Mouse (Mus musculus): Measurements from ENCODE around the gene Junb.

Gene Junb

DNA sequence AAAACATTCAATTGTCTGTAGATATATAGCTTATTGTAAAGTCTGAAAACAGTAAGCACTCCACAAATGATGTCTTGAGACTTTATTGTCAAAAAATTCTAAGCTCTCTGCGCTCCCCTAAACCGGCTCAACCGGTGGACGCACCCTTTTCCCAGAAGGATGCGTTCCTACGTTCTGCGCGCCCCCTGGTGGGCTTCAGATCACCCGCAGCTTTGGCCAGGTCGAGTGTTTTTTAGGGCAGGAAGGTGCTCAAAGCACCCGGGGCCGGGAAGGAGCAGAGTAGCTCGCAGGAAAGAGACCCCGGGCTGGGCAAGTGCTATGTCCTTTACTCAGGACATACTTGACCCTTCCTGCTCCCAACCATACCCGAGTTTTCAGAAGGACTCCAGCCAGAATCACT, 11.3 kb upstream of the Junb start:
- in situ Hi-C loops (cut with MboI, MseI) = loop anchor here in 1 of 2 experiments (5.0 kb wide), 1 partner anchor 33 kb away; no protein-coding TSS in a partner anchor

DNA sequence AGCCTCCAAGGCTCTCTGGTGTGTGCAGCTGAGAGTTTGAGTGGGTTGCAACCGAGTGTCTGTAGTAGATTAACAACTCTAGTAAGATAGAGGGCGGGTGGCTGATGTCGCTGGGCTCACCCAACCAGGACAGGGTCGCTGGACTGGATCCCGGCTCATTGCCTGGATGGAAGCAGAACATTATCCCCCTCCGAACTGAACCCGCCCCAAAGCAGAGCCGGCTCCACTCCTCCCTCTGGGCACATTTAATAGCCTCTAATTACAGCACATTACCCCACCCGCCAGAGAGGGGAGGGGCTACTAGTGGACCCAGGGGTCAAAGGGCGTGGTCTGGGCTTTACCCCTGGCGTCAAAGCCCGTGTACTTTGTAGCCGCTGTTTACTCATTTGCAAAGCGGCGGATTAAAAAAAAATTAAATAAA, 10.8 kb upstream of the Junb start:
- in situ Hi-C loops (cut with MboI, MseI) = no loop called here

DNA sequence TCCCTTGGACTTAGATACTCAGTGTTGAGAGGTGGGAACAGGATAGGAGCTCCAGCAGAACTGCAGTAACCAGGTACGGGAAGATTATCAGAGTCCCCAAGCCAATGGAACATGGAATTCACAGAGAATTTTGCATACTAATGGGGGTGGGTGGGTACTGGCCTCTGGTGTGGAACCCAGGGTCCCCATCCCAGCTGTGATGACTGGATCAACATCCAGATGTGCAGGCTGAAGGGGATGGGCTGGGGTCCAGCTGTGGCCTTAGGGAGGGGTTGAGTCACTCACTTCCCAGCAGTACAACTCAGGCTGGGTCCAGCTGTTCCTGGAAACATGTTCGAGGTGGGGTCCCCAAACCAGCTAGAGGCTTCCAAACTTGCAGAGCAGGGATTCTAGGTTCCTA, 9.4 kb upstream of the Junb start:
- in situ Hi-C loops (cut with MboI, MseI) = no loop called here

DNA sequence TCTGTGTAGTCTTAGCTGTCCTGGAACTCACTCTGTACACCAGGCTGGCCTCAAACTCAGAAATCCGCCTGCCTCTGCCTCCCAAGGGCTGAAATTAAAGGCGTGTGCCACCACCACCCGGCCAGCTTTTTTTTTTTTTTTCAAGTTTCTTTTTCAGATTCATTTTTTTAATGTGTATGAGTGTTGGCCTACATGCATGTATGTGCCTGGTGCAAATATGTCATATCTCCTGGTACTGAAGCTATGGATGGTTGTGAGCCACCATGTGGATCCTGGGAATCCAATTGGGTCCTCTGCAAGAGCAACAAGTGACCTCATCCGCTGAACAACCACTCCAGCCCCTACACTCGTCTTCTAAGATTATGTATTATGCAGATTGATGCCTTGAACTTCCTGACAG, 8.9 kb upstream of the Junb start:
- in situ Hi-C loops (cut with MboI, MseI) = no loop called here

DNA sequence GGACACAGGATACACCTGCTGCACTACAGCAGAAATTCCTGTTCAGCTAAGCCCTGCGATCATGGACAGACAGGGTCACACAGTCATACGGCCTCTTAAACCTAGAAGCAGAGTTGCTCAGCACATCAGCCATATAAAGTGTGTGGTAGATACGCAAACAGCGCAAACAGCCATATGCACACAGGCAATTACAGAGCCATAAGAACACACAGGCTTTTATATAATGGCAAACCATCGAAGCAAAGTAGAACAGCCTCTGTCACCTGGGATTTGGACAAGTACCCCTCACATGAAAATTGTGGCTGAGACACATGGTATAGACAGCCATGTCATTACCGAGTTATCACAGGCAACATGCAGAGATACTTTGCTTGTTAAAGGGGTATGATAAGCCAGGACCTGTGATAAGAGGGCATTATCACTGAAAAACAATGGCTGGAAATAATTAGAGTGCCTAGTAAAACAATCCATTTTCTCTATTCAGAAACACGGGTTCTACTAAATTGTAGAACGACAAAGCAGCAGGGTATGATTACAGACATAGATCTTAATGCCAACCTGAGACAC, 7.9 kb upstream of the Junb start:
- in situ Hi-C loops (cut with MboI, MseI) = no loop called here

DNA sequence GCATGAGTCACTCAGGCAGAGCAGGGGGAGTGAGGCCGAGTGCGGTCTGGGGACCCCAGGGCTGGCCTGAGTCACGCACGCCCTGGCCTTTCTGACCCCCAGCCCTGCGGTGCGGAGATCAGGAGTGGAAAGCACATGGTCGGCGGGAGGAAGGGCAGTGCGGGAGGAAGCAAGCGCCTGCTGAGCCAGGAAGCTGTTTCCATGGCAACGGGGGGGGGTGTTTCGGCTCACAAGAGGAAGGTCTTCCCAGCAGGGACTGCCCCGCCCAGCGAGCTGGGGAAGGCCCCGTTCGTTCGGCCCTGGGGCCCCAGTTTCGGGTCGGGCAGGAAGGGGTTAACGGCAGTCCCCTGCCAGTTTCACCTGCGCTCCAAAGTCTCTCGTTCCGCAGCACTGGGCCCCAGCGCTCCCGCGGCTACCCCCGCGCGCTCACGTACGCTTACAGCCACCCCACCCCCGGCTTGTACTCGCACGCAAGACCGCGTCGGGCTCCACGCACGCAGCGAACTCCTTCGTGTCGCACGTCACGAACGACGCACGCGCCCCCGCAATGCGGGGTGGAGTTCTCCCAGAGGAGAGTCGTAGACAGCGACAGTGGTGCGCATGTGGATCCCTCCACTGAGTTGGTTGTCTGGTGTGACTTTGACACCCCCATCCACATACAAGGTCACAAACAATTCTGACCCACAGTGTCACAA, 7.3 kb upstream of the Junb start:
- in situ Hi-C loops (cut with MboI, MseI) = no loop called here

DNA sequence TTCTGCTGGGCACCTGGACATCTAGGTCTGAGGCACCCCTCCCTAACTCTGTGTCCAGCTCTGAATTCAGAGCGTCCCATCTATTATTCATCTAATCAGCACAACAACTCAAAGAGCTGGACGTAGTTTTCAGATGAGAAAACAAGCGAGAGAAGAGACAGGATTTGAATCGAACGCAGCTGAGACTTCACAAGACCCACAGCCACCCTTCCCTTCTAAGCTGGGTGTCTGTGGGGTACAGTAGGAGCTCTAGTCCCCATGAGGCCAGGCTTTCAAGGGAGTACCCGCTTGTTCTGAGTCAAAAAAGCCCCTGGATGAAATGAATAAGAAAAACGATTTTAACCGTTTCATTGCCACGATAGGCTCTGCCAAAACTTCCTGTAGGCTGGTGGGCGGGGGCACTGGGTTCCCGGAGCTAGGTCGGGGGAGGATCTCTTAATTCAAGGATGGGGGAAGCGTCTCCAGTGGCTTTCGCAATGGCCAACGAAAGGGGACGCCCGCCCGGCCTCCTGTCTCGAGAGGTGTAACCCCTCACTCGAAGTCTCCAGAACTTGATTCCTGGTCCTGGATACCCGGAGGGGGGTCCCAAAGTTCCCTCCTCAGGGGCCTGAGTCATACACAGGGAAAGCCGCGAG, 6.6 kb upstream of the Junb start:
- in situ Hi-C loops (cut with MboI, MseI) = no loop called here

DNA sequence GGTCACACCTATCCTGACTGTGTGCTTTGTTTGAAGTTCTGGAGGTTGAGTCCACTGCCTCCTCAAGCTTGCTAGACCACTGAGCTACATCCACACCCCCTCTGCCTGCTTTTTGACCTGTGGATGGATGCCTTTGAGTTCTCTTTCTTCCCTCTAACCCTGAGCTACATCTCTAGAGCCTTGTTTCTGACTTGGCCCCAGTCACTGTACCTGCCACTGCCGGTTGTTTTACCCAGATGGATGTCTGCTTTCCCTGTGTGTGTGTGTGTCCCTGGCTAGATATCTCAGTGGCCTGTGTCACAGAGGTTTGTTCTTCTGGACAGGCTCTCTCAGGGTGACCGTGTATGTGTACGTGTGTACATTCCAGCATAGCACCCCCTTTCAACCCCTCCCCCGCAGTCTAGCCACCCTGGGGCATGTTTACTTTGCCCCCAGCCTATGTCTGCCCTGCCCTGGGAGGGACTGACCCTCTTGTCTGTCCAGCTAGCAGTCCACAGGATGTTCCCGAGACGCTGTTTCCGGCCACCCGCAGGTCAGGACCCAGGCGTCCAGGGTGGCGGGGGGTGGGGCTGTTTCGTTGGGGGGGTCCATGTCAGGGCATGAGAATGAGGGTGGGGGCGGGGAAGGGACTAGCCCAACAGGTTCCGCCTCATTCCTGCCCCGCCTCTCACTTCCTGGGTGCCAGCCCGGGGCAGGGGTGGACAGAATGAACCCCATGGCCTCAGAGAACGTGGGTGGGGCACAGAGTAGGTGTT, 6.0 kb upstream of the Junb start:
- in situ Hi-C loops (cut with MboI, MseI) = no loop called here

DNA sequence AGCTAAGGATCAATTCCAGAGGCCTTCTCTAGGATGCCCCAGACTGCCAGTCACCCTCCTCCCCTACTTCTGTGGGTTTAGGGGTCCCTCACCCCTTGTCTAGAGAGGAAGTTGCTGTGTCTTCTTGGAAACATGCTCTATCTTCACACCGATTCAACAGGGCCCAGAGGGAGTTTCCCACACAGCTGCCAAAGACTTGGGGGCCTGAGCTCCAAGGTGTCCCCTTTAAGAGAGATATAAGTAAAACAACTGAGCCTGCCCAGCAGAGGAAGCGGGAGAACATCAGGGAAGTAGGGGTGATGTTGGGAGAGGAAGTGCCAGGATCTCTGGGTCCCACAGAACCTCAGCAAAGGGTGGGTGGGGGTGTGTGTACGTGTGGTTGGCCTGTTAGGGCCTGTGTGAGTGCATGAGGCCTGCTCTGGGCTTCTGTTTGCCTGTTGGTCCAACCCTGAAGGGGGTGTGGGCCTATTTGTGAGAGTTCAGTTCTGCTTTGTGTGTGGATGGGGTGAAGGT, 4.0 kb upstream of the Junb start:
- in situ Hi-C loops (cut with MboI, MseI) = no loop called here

DNA sequence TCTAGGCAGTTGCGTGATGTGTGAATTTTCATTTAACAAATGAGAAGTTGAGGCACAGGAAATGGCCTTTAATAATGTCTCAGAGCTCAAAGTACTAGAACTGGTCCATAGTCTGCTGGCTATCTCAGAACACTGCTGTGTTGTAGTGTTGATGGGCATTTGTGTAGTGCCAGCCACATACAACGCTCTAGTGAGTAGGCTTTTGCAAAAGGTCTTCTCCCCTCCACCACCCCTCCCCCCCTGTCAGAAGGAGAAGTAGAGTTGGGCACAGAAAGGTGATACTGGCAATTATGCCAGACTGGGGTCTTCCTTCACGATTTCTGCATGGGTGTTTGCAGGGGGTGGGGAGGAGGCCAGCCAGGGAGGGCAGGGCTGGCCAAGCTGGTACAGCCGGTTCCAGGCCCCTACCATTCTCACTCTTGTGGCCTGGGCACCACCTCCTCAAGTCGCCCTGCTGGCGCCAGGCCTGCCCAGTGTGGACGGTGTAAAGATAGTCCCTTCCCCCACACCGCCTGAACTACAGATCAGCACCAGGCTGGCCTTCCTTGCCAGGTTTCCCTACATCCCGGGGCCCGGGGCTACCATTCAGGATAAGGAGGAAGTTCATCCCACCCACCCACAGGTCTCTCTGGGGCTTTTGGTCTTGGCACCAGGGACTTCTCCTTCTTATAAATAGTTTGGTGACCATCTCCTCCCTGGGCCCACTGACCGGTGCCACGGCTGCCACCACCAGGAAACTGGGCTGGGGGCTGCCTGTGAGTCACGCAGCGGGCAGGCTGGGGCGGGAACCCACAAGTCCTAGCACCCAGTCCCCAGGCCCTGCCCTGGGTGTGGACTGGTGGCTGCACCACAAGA, 3.4 kb upstream of the Junb start:
- in situ Hi-C loops (cut with MboI, MseI) = no loop called here

DNA sequence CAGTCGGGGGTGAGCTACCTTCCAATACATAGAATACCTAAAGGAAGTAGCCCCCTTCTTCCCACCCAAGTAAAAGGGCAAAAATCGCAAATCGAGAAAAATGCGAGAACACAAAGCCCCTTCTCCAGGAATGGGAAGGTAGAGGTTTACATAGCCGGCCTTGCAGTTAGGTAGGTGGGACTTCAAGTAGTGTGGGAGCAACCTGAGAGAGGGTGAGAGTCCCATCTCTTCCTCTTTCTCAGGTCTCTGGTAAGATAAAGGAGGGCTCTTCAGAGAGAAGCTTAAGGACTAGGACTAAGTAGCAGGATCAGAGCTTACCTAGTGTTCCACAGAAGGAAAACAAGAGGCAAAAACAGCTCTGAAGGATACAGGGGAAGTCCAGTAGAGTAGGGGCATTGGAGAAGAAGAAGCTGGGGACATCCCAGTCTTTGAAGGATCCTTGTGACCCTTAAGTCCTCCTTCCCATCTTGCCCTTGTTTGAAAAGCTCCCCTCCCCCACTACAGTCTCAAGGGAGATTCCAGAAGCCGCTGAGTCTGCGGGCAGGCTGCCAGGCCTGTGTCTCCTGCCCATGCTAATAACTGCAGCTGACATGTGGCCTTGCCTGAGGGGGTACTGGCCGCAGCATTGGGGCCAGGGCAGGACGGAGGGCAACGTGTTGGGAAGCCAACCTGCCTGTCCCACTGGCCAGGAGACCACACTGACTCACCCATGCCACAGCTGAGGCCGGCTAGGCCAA, 2.3 kb upstream of the Junb start:
- in situ Hi-C loops (cut with MboI, MseI) = no loop called here

DNA sequence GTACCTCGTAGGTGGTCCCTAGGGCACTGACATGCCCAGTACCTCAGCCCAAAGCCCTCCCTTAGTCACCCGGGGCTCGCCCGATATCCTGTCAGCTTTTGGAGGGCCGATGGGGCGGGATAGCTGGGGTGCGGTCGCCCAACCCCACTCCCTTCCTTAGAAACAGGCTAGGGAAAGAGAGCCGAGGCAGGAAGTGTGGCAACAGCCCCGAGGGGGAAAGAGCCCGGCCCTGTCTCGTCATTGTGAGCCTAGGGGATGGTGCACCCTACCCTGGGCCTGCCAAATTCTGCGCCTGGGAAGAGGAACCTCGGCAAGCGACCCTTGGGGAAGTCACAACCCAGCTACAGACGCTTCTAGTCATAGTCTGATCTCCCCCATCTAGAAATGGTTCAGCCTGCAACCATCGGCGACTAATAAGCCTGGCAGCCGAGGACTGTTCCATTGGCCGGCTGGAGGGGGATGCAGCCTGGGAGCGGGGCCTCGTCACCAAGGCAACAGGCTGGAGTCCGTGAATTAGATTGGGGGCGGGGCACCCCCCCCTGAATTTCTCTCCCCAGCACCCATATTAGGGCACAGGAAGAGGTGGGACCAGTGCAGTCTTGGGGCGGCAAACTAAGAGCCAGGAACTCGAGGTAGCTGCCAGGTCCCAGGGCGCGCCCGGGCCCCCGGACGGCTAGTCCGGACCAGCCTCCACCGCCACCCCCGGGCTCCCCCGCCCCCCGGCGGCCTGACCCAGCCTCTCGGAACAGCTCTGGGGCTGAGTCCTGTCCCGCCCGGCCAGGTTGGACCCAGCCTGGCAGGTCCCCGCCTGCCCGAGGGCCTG, 1.3 kb upstream of the Junb start:
- in situ Hi-C loops (cut with MboI, MseI) = loop anchor here (5.0 to 10.0 kb wide), 4 partner anchors 47 to 1725 kb away; partner anchors contain the start of genes Asna1 (in 1 of the 2), Ier2 (in 1 of the 2) and Trir (in 1 of the 2)

DNA sequence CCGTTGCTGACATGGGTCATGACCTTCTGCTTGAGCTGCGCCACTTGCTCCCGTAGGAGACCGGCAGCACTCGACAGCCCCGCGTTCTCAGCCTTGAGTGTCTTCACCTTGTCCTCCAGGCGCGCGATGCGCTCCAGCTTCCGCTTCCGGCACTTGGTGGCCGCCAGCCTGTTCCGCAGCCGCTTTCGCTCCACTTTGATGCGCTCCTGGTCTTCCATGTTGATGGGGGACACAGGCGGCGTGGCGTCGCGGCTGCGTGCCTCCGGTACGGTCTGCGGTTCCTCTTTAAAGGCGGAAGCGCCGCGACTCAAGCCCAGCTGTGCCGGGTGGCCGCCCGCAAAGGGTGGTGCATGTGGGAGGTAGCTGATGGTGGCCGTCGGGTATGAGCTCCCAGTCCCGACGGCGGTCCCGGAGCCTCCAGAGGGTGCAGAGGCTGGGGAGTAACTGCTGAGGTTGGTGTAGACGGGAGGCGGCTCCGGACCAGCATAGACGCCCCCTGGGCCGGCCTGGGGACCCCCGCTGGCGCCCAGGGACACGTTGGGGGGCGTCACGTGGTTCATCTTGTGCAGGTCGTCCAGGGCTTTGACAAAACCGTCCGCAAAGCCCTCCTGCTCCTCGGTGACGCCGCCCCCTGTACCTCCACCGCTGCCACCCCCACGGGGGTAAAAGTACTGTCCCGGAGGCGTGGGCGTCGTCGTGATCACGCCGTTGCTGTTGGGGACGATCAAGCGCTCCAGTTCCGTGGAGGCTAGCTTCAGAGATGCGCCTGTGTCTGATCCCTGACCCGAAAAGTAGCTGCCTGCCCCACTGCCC, 877 bp downstream of the Junb start:
- in situ Hi-C loops (cut with MboI, MseI) = loop anchor here (5.0 to 10.0 kb wide), 4 partner anchors 50 to 1727 kb away; partner anchors contain the start of genes Asna1 (in 1 of the 2), Ier2 (in 1 of the 2) and Trir (in 1 of the 2)

DNA sequence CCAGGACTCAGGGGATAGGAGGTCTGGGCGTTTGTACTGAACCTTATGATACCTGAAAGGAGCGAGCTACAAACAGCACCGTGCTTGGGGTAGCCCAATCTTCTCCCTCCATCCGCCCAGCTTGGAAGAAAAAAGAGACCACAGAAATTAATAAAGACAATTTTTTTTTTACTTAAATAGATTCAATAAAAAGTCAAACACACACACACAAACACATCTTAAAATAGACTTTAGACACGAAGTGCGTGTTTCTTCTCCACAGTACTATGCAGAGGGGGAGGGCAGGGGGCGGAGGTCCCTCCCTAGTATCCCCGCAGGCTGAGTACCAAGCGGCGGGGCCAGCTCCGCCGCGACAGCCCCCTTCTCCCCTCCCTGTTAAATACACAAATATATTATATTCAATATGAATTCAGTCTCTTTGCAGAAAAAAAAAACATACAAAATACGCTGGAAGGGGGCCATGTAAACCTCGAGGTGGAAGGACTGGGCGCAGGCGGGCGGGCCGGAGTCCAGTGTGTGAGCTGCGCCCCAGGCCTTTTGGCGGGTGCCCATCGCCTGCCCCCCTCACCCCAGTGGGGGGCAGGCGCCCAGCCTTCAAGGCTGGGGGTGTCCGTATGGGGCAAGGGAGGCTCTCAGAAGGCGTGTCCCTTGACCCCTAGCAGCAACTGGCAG, 1.6 kb downstream of the Junb start:
- in situ Hi-C loops (cut with MboI, MseI) = loop anchor here (5.0 to 10.0 kb wide), 4 partner anchors 50 to 1728 kb away; partner anchors contain the start of genes Asna1 (in 1 of the 2), Ier2 (in 1 of the 2) and Trir (in 1 of the 2)

DNA sequence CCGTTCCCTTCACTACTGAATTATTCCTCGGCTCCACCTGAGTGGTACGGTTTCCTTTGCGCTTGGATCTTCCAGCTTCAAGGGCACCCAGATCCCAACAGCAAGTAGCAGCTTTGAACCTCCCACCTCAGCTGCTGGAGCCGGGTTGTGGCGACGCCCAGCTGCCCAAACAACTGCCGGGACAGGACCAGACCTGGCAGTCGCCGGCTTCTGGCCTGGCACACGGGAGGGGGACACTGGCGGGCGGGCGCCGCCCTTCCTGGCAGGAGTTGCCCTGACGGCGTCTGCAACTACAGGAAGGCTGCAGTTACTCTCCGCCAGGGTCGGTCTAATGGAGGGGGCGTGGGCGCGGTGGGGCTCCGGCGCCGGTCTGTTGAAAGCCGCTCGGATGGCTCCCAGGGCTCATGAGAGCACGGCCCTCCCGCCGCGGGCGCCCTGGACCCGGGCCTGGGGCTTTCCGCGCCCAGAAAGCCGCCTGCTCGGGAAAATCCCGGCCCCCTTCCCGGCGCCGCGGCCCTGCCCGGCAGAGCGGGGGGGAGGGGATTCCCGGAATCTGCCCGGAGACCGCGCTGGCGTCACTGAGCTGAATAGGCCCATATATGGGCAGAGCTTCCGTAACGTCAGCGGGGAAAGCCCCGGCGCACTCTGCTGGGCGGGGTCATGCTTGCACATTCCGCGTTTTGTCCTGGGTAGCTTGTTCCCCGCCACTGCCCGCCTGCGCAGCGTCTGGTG, 2.3 kb downstream of the Junb start:
- in situ Hi-C loops (cut with MboI, MseI) = loop anchor here (5.0 to 10.0 kb wide), 4 partner anchors 51 to 1729 kb away; partner anchors contain the start of genes Asna1 (in 1 of the 2), Ier2 (in 1 of the 2) and Trir (in 1 of the 2)

DNA sequence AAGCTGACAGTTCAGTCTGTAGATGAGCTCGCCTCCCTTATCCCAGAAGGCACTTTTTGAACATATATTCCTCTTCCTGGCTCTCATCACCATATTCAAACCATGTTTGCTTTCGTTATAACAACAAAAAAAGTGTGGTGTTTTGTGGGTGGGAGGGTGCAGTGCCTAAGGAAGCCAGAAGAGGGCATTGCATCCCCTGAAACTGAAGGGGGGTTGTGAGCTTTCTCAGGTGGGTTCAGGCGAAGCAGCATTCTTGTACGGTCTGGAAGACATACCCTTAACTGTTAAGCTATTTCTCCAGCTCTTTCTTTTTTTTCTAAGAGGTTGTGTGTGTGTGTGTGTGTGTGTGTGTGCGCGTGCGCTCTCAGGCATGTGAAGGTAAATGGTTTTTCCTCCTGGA, 3.1 kb downstream of the Junb start:
- in situ Hi-C loops (cut with MboI, MseI) = loop anchor here (5.0 to 10.0 kb wide), 4 partner anchors 52 to 1729 kb away; partner anchors contain the start of genes Asna1 (in 1 of the 2), Ier2 (in 1 of the 2) and Trir (in 1 of the 2)
